In the genomic region with DNA sequence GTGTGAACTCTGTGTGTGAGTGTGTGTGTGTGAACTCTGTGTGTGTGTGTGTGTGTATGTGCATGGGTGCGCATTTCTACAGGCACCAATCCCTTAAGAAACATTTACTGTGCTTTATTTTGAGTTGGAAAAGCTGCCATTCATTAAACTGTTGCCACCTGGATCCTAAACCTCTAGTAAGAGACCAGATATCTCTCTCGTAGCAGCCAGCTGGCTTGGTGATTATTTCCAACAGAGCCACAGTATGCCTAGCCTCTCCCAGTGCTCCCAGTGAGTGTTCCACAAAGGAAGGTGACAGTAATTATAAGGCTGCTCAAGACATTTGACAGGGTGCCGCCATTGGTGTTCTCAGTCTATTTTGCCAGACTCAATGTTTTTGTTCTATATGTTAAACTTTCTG, we compare ENCODE assay signal across 15 mouse cellular contexts. TPM values are rescaled to one million over a fixed set of nuclear protein-coding genes. Genes with fewer than 3 reads are reported as not detected.
DNase-seq lines count a peak whose midpoint lies in the region; ATAC-seq and TF ChIP-seq lines count a peak whose summit lies in the region.
"Had no signal": no experiment of that assay in that cellular context is flagged by ENCODE, and none has a peak within 500 bp of the region (broad histone marks: within the 10 kb centered on the region; RNA-seq: fewer than 3 reads in every experiment).

No protein-coding gene starts in this region.

- H3K4me2 ChIP-seq in heart, embryonic 12.5 days: 0 out of 2 replicates have a peak overlapping the region, but pooled peaks have one; percentile 56
- no peak overlapping the region for H3K4me2 ChIP-seq in kidney, embryonic 16.5 days (replicated peaks; ENCODE audit: low read depth, low read length)

- H3K27me3 ChIP-seq in heart, embryonic 12.5 days (replicated peaks): no peaks in the 10 kb centered on the region
- H3K27me3 ChIP-seq in kidney, embryonic 16.5 days (ENCODE audit: insufficient read depth, low read length): no peaks in the 10 kb centered on the region
- no peaks in the 10 kb centered on the region for H3K27me3 ChIP-seq in cerebellum, adult 2 months (ENCODE audit: control insufficient read depth, insufficient read depth, low read length)
- no peaks in the 10 kb centered on the region for H3K27me3 ChIP-seq in limb, embryonic 10.5 days (ENCODE audit: low read depth, poor library complexity, severe bottlenecking)
- H3K27me3 ChIP-seq: embryonic facial prominence, embryonic 13.5 days; midbrain, embryonic 12.5 days had no signal

- no peak overlapping the region for H3K4me3 ChIP-seq in heart, embryonic 12.5 days
- H3K4me3 ChIP-seq in kidney, embryonic 16.5 days (ENCODE audit: low read length): no peak overlapping the region
- H3K4me3 ChIP-seq in cerebellum, adult 2 months (replicated peaks; ENCODE audit: insufficient read depth, low read depth, low read length): no peak overlapping the region
- H3K4me3 ChIP-seq in limb, embryonic 10.5 days: no peak overlapping the region
- H3K4me3 ChIP-seq: embryonic facial prominence, embryonic 13.5 days had no signal

- H3K9me3 ChIP-seq in heart, embryonic 12.5 days (replicated peaks): no peaks in the 10 kb centered on the region
- no peaks in the 10 kb centered on the region for H3K9me3 ChIP-seq in kidney, embryonic 16.5 days (ENCODE audit: low read length)
- no peaks in the 10 kb centered on the region for H3K9me3 ChIP-seq in limb, embryonic 10.5 days (replicated peaks)
- H3K9me3 ChIP-seq: embryonic facial prominence, embryonic 13.5 days; hindbrain, embryonic 13.5 days; midbrain, embryonic 12.5 days had no signal

- H3K4me1 ChIP-seq in heart, embryonic 12.5 days (replicated peaks): peaks cover 29% of the 10 kb centered on the region
- H3K4me1 ChIP-seq in kidney, embryonic 16.5 days (ENCODE audit: insufficient read depth, low read length): peaks cover 35% of the 10 kb centered on the region
- peaks cover 11% of the 10 kb centered on the region for H3K4me1 ChIP-seq in cerebellum, adult 2 months (ENCODE audit: control insufficient read depth, insufficient read depth, low read length)
- H3K4me1 ChIP-seq in limb, embryonic 10.5 days: peaks cover 56% of the 10 kb centered on the region

- H3K36me3 ChIP-seq in heart, embryonic 12.5 days: no peaks in the 10 kb centered on the region
- no peaks in the 10 kb centered on the region for H3K36me3 ChIP-seq in kidney, embryonic 16.5 days (ENCODE audit: insufficient read depth, low read length)
- H3K36me3 ChIP-seq in limb, embryonic 10.5 days: no peaks in the 10 kb centered on the region
- H3K36me3 ChIP-seq: embryonic facial prominence, embryonic 13.5 days; hindbrain, embryonic 13.5 days; midbrain, embryonic 12.5 days had no signal

- H3K9ac ChIP-seq in heart, embryonic 12.5 days: no peak overlapping the region
- H3K9ac ChIP-seq in kidney, embryonic 16.5 days (replicated peaks; ENCODE audit: low read length): no peak overlapping the region
- H3K9ac ChIP-seq: embryonic facial prominence, embryonic 13.5 days; midbrain, embryonic 12.5 days had no signal

- WGBS in heart, embryonic 12.5 days: 63% methylated on average over 3 of the region's 3 CpGs
- WGBS in kidney, embryonic 16.5 days: 74% methylated on average over 3 of the region's 3 CpGs
- WGBS in cerebellum, adult 2 months: 25% methylated on average over 3 of the region's 3 CpGs
- 62% methylated on average over 3 of the region's 3 CpGs for WGBS in limb, embryonic 10.5 days

- no peak for TF ChIP-seq CTCF in cerebellum, adult 2 months (IDR thresholded peaks at IDR 0.05; ENCODE audit: borderline replicate concordance, insufficient read depth, low read depth, low read length)

- ATAC-seq in heart, embryonic 12.5 days (ENCODE audit: insufficient number of reproducible peaks, low FRiP score): no peak
- no peak for ATAC-seq in kidney, embryonic 16.5 days (ENCODE audit: low FRiP score, low TSS enrichment)
- ATAC-seq in megakaryocyte progenitor cell, adult 5-6 weeks (replicated peaks; ENCODE audit: poor library complexity): no peak

- DNase-seq in heart, postnatal 25 days (ENCODE audit: low spot score): no peak
- no peak for DNase-seq in kidney, adult 8-10 months
- DNase-seq in cerebellum, adult 2 months: peak; percentile 48 to 71
- DNase-seq in limb, embryonic 10.5 days (ENCODE audit: low spot score): no peak
- DNase-seq: gastrocnemius, postnatal 10 days; kidney, adult 18-20 months; lung, postnatal 10 days; right cerebral cortex, postnatal 25 days; thymus, adult 18-20 months had no signal

- intact Hi-C loops in heart, postnatal 25 days (cut with DNase I): no loop called here

- peak overlapping the region; percentile 83 for H3K27ac ChIP-seq in heart, embryonic 12.5 days (ENCODE audit: poor library complexity, severe bottlenecking)
- H3K27ac ChIP-seq in kidney, embryonic 16.5 days (ENCODE audit: low read length): peak overlapping the region; percentile 45; the same call in 1 of the 2 replicates
- H3K27ac ChIP-seq in cerebellum, adult 2 months (ENCODE audit: insufficient read depth, low read length): no peak overlapping the region; the same call in 1 of the 2 replicates
- H3K27ac ChIP-seq in limb, embryonic 10.5 days: peak overlapping the region; percentile 47; the same call in 1 of the 2 replicates
- H3K27ac ChIP-seq: embryonic facial prominence, embryonic 13.5 days; midbrain, embryonic 12.5 days had no signal

- no peak for TF ChIP-seq POLR2A in cerebellum, adult 2 months (IDR thresholded peaks at IDR 0.05; ENCODE audit: borderline replicate concordance, insufficient read depth, low read length)

RNA-seq across cellular contexts. Expression of a gene that starts 14.5 kb away (rescaled TPM):
- 19.8 and 24.6 TPM in 2 replicates for polyA plus RNA-seq in heart, embryonic 12.5 days (2016; fragmentation: Nextera tagmentation; extraction: Ambion mirVana)
- total RNA-seq in heart, postnatal 25 days (2021): 10 to 100 TPM; 16.9 to 18.8 TPM
- polyA plus RNA-seq in kidney, embryonic 16.5 days (2015; fragmentation: Nextera tagmentation; extraction: Ambion mirVana): 27.3 and 36.6 TPM in 2 replicates
- polyA plus RNA-seq in cerebellum, adult 2 months (2012; rRNA removed): 13.4 and 17.5 TPM in 2 replicates
- 19.8 and 20.1 TPM in 2 replicates for polyA plus RNA-seq in limb, embryonic 10.5 days (2016; fragmentation: Nextera tagmentation; extraction: Ambion mirVana)
- total RNA-seq in megakaryocyte progenitor cell, adult 5-6 weeks (2015): 2.1 and 3.7 TPM in 2 replicates
- 0.10 and 0.33 TPM in 2 replicates for total RNA-seq in megakaryocyte progenitor cell, adult 5-6 weeks (2017)

RNA-seq across cellular contexts. Expression of a gene that starts 47.6 kb away (rescaled TPM):
- 166 and 167 TPM in 2 replicates for polyA plus RNA-seq in heart, embryonic 12.5 days (2016; fragmentation: Nextera tagmentation; extraction: Ambion mirVana)
- total RNA-seq in heart, postnatal 25 days (2021): 10 to 100 TPM; 55.0 to 60.9 TPM
- 203 and 209 TPM in 2 replicates for polyA plus RNA-seq in kidney, embryonic 16.5 days (2015; fragmentation: Nextera tagmentation; extraction: Ambion mirVana)
- polyA plus RNA-seq in cerebellum, adult 2 months (2012; rRNA removed): 108 and 117 TPM in 2 replicates
- polyA plus RNA-seq in limb, embryonic 10.5 days (2016; fragmentation: Nextera tagmentation; extraction: Ambion mirVana): 343 and 349 TPM in 2 replicates
- 651 and 679 TPM in 2 replicates for total RNA-seq in megakaryocyte progenitor cell, adult 5-6 weeks (2015)
- 565 and 710 TPM in 2 replicates for total RNA-seq in megakaryocyte progenitor cell, adult 5-6 weeks (2017)

Comparison
In these comparisons a context has a peak if more than half of its experiments do, and no peak if none do; other contexts are left out.
1. DNase-seq: peak in cerebellum, adult 2 months (2 of 2); none in heart, postnatal 25 days (single experiment), kidney, adult 8-10 months (0 of 2) and limb, embryonic 10.5 days (single experiment).